Mouse (Mus musculus) layer of hippocampus, postnatal 14 days (tissue): ENCODE measurements around the gene Gdf1. TPM values are rescaled to one million over a fixed set of nuclear protein-coding genes. Genes with fewer than 3 reads are reported as not detected.
A peak's percentile ranks its signal among the peaks of the same experiment; 100 is the strongest.

Experiments
- DNase-seq, 2 experiments: peaks; one replicate each; pipeline ENCODE4 v3.0.0; 2021 to 2022; ENCODE audit warnings: low spot score in 2 of 2, mixed read lengths in 1 of 2
- total RNA-seq, 2 experiments: library from RNA; stranded (reverse); gene quantifications; 2 replicates each; pipeline ENCODE4 v1.2.3; 2021

Gene Gdf1
- total RNA-seq, 2 experiments from 2014 or later, result 11.2 to 22.7 TPM

DNA sequence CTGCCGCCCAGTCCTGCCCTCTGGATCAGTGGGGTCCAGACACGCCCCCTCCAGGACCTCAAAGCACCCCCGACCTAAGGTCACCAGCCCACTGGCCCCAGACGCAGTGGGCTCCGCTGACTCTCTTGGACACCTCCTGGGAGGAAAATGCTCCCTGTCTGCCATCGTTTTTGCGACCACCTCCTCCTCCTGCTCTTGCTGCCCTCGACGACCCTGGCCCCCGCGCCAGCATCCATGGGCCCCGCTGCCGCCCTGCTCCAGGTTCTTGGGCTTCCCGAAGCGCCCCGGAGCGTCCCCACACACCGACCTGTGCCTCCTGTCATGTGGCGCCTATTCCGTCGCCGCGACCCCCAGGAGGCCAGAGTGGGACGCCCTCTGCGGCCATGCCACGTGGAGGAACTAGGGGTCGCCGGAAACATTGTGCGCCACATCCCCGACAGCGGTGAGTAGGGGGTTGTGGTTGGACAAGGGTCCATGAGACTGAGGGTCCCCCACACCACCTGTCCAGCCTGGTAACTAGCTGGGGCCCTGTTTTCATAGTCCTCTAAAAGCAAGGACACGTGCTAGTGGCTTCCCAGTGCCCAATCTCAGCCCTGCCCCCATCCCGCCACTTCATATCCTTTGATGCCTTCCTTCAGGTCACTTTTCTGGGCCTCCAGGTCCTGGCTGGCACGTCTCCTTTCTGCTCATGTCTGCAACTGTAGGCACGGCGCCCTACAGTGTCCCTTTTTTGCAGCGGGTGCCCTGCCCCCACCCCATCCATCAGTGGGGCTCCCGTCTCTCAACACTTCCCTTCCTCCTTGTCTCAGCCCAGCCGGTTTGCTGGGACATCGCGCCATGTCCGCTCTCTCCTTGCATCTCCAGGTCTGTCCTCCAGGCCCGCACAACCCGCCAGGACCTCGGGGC is 471 bp downstream of the Gdf1 start:
- DNase-seq, result no peak

DNA sequence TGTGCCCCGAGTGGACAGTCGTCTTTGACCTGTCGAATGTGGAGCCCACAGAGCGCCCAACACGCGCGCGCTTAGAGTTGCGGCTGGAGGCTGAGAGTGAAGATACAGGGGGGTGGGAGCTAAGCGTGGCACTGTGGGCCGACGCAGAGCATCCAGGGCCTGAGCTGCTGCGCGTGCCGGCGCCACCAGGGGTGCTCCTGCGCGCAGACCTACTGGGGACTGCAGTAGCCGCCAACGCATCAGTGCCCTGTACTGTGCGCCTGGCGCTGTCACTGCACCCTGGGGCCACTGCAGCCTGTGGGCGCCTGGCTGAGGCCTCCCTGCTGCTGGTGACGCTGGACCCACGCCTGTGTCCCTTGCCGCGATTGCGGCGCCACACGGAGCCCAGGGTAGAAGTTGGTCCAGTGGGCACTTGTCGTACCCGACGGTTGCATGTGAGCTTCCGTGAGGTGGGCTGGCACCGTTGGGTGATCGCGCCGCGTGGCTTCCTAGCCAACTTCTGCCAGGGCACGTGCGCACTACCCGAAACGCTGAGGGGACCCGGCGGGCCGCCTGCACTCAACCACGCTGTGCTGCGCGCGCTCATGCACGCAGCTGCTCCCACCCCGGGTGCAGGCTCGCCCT is 1.2 kb downstream of the Gdf1 start:
- peak; percentile 62 to 78 for DNase-seq

DNA sequence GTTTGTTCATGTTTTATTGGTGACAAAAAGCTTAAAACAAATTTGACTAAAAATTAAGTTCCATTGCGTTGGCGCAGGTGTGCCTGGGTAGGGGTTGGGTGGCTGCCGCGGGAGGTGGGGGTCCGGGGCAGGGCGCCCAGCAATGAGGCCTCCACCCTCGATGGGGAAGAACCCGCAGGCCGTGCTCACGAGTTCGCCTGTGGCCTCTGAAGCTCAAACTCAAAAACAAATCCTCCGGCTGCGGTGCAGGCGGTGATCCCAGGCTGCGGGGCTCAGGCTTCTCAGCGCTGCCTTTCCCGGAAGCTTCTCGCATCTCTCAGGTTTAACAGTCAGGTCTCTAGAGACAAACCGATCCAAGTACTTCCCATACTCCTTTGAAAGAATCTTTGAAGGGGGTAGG is 1.9 kb downstream of the Gdf1 start:
- DNase-seq, result no peak

DNA sequence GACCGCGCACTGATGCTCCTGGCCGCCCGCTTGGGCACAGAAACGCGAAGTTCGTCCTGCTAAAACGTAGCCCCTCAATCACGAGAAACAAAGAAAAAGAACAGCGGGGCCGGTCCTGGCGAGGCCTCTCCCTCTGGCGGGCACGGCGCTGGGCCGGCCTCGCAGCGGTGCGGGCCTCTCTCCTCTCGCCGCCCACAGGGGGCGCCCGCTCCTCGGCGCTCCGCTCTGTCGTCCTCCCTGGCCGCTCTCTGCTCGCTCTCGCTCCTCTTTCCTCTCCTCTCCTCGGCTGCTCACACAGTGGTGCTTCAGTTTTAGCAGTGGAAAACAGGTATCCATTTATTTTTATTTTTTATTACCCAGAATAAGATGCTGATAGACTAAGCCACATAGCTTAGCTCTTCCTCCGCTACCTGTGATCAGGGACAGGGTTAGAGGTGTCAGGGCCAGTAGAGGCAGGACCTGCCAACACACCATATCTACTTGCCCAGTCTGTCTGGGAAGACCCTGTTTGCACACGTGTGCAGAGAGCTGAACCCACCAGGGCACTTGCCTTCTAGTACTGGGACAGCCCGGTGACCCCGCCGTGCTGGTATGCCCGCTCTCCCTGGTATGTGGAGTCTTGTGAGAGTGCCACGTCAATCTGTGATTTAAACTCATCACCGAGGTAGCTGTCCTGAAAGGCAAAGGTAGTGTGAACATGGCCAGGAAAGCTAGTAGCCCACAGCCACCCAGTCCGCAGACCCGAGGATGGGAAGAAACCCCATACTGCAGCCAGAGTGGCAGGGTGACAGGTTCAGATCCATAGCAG is 2.7 kb downstream of the Gdf1 start:
- DNase-seq, result peak; percentile 77 to 78

DNA sequence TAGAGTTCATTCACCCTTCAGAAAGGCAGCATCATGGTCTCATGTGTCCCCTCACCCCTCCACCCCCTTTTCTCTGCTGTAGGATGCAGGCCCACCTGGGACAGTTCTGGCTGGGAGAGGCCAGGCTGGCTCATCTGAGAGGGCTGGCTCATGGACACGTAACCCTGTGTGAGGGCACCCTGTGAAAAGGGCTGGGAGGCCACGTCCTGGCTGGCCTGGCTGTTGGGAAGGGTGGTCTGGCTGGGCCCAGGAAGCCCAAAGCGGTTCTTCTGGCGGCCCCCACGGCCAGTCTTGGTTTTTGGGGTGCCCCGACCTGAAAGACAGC is 3.2 kb downstream of the Gdf1 start:
- DNase-seq, result no peak

DNA sequence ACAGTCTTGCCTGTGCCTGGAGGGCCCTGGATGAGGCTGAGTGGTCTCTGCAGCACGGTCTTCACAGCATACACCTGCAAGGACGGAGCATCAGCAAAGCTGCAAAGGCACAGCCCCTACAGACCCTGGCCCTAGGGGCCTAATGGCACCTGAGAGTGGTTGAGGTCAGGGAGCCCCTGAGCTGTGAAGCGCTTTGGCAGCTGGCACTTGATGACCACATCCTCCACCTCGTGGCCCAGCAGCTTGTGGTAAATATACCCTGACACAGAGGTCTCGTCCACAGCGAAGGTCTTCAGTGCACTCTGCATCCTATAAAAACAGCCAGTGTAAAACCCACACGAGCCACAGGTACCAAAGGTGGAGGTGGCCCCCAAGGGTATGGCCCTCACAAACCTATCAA is 9.3 kb downstream of the Gdf1 start:
- no peak for DNase-seq

DNA sequence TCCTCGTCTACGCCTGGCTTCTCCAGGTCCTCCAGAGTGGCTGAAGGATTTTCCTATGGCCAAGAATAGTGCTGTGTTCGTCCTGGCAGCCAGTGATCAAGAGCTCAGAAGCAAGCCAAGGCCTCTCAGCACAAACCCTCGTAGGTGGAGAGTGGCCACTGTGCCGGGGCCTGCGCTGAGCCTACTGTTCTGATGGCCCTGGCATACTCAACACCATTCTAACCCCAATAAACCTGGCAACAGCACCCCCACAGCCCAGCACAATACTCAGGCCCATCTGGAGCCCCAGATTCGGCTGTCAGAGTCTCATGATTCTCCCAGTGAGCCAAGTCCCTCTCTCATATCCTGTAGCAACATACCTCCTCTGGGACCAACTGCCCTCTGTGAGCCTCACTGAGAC is 11.0 kb downstream of the Gdf1 start:
- DNase-seq, result peak in 1 of 2 experiments; percentile 55

DNA sequence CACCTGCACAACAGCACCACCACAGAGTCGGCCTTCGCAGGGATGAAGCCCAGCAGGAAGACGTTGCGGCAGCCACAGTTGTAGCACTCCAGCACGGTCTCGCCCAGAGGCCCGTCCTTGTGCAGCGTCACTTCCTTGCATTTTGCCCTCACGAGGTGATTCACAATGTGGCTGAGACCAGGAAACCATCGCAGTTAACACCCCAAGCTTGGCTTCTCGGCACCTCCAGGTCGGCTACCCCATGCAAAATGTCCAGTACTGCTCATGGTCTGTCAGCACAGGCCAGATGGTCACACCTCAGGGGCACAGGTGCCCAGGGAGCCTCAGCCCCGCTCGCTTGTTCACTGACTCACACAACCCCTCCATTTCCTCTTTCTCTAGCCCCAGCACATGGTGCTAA is 12.4 kb downstream of the Gdf1 start:
- DNase-seq, result no peak

DNA sequence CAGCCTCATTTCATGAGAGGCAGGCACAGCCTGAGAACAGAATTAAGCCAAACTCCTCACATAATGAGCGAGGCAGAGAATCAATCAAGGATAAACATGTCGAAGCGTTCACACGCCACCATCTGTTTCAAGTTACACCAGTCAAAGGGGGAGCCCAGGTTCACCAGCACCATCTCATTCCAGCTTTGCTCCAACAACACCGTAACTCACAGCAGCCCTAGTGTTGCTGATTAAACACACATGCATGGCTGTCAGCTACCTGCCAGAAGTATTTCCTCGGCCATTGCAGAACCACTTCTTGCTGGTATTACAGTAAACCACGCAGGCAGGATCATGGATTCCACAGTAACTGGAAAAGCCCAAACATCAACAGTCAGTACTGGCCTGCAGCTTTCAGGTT is 13.5 kb downstream of the Gdf1 start:
- DNase-seq, result no peak

DNA sequence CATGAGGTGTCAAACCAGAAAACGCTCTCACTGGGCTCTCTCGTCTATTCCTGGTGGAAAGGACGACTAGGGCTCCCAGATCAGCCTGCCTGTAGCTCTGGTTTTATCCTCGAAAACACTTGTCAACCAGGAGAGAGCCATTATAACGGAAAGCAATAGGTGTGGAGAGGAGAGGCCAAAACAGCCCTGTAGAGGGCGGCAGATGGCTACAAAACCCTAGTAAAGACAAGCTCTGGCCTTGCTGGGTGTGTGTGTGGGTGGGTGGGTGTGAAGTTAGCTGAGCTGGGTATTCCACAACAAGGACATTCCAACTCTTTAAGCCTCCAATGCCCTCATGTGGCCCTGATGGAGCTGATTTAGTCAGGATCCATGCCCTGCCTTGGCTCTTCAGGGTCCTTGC is 14.1 kb downstream of the Gdf1 start:
- DNase-seq, result peak in 1 of 2 experiments; percentile 69

DNA sequence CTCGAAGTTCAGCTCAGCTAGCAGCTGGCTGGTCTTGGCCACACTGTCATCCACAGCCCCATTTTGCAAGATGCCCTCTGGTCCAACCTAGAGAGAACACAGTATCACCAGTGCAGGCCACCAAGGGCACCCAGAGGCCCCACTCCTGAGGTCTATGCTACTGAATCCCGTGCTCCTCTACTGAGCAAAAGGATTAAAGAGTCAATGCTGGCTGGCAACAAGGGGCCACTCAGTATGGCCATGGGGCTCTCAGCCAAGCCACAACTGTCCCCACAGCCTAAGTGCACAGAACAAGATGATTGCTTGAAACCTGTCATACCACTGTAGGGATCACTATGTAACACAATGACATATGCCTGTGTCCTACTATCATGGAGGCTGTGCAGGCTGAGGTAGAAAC is 14.7 kb downstream of the Gdf1 start:
- DNase-seq, result no peak

DNA sequence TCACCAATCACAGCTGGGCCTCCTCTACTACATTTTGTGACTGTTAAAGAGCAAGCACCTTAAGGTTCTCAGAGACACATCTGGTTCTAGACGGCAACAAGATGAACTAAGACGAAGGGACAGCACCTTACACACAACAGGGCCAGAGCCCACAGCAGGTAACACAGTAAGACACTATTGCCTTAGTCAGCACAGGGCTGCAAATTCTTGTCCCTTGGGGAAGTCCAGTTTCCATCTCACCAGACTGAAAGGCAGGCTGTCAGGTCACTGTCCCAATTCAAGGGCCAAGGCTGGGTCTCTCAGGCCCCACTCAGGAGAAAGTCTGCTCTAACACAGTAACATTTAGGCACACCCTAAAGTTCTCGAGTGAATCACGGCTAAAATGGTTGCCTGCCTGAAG is 17.8 kb downstream of the Gdf1 start:
- no peak for DNase-seq

DNA sequence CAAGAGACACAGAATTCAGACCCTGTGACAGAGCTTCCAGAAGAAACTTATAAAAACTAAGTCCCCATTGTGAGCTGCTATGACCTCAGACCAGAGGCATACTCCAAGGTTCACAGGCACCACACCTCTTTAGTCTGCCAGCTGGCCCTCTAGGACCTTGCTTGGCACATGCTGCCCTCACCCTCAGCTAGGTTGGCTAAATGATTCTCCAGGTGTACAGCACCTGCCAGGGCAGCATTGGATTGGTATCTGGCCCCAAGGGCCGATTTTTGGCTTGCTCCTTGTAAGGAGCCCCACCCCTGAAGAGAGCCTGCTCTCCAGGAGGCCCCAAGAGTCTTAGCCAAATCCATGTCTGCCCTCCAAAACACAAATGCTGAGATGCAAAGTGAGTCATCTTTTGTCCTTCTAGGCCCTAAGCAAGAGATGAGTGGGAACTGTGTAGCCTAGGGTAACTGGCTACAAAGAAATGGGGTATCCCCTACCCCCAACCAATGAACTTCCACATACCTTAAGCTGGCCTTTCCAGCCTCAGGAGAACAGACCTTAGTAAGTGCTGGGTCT is 18.3 kb downstream of the Gdf1 start:
- no peak for DNase-seq

DNA sequence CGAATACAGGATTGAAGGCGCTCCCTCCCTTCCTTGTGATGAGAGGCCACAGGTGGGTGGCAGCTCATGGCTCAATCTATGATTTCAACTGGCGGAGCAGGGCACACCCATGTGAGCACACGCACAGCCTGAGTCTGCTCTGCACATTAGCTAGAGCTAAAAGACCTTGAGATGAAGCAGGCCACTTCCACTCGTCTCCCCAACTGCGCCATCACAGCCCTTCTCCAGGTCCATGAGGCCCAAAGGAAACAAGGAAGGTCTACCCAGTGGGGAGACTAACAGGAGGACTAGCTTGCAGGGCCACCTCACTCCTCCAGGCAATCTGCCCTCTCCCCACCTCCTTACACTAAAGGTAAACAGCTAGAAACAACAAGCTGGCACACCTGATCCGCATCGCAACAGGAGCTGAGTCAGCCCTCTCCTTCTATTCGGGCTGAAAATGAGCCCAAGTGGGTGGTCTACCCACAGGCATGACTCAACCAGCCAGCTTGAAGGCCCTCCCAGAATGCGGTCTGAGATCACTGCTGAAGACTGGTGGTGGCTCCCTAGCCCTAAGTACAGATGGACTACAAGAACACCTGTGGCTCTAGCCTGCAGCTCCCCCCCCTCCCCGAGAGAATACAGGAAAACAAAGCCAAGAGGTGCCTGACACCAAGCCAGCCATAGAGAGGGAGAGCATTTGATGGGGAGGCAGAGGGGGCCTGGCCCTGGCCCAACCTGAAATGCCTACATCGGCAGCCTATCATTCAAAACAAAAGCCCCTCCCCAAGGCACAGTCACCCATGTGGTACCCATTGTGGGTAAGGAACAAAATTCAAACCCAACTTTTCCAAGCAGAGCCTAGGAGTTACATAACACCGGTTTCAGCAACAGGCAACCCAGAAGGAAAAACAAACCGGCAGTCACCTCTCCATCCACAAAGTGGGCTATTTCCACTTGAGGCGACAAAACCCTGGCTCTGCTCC is 21.7 kb downstream of the Gdf1 start:
- no peak for DNase-seq

DNA sequence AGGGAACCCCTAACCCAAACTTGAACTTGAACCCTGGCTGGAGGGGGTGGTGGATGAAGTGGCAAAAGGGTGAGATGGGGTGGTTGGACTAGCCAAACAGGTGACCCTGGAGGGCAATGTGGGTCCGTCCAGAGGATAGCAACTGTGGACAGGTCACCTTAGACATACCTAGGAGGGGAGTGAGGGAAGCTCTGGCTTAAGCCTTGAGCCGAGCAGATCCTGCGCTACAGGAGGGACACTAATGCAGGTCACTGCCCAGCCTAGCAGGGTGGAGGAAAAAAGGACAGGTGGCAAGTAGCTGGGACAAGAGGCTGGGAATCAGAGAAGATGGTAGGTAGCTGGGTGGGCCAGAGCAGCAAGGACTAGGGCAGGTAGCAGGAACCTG is 22.4 kb downstream of the Gdf1 start:
- DNase-seq, result no peak

DNA sequence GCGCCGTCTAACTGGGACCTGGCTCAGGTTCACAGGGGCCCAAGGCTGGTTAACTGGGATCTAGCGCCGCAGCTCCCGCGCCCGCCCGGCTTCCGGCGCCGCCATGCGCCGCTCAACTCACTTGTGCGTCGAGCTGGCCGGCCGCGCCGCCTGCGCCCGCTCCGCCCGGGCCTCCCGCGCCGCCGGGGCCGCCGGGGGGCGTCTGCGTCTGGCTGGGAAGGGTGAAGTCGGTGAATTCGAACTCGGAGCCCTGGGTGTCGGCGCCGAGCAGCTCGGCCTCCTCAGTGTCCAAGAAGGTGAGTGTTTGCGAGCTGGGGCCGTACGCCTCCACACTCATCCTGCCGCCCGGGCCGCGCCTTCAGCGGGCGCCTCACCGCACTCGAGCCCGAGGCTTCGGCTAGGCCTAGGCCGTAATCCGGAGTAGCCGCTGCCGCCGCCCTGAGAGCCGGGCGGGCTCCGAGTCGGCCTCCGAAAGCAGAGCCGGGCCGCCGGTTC is 23.1 kb downstream of the Gdf1 start:
- DNase-seq, result peak; percentile 44 to 47

DNA sequence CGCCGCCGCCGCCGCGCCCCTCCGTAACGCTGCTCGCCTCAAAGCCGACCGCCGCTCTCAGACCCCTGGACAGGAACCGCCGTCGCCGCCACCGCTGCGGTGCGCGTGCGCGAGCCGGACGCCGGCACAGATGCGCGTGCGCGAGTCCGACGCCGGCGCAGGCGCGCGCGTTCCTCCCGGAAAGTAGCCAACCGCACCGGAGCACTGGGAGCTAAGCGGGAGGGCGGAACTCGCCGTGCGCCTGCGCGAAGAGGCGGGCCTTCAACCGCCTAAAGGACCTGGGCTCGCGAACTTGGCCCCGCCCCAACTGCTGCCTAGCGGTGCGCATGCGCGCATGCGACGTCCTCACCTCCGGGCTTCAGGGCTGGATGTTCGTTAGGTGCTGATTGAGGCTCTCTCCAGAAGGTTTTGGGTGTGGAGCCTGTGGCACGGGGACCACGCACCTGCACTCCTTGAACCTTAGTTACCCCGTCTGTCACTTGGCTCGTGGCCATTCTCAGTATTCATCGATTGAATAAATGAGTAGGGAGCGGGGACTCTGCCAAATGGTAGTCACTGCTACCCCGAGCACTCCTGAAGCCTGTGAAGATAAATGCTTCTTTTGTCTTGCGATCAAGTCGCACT is 23.7 kb downstream of the Gdf1 start, which contains the start of gene Upf1:
Gene Upf1 (minus strand): TSS at position 85 of the 624 bp plus-strand sequence.
- DNase-seq, result peak; percentile 99 to 100

DNA sequence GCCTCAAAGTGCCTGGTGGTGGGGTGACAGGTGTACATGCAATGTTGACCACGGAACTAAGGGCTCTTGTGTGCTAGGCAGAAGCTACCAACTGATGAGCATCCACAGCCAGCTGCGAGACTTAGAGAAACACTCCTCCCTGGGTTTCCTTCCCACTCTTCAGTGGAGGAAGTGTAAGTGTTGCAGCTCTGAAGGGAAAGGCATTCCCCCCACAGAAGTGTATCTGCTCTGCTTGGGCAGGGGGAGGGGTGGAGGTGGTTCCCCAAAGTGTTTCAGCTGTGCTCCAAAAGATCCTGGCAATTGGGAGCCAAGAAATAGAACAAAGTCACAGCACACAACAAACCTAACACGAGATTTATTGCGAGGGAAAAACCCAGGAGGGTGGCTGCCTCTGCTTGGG is 24.4 kb downstream of the Gdf1 start:
- peak in 1 of 2 experiments; percentile 34 for DNase-seq

DNA sequence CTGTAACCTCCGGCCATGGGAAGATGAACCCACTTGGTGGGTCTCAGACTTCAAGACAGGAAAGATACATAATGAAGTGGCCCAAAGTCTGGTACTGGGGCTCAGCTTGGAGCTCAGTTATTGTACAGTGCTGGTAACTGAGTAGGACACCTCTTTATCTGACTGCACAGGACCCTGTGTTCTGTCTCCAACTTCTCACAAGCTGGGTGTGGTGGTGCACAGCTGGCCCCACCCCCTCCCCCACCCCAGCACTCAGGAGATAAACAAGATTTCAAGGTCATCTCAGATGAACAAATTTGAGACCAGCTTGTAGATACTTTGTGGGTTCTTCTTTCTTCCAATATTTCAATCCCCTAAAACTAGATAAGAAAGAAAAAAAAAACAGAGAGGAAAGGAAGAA is 26.5 kb downstream of the Gdf1 start:
- no peak for DNase-seq

DNA sequence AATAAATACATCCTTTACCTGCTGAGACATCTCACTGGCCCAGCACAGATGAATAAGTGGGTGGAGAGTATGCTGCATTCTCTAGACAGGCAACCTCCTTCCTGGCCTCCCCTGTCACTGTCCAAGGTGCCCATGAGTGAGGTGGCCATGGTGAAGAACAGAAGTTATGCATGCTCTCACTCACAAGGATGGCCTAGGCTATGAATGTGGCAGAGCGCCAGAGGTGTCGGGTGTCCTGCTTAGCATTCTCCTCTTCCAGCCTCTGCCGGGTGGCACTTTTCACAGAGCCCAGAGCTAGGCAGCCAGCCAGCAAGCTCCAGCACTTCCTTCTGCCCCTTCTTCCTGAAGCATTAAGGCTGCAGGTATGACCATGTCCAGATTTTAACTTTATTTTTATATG is 29.8 kb downstream of the Gdf1 start:
- DNase-seq, result no peak
